Mouse (Mus musculus) embryonic facial prominence, embryonic 11.5 days (tissue): ENCODE measurements at regions not wholly inside any gene's neighbourhood (a gene's known extent, or its start where the extent isn't known, plus 50 kb on each side); places are given as distances from the start of the nearest gene placed in this dataset.
A peak's percentile ranks its signal among the peaks of the same experiment; 100 is the strongest.

Experiments used
- ATAC-seq: fragments of 200-750 bp; cut with Nextera tagmentation; replicated peaks from 2 replicates; pipeline ENCODE4 v1.8.0; 2017; ENCODE audit warnings: low read depth; ENCODE audit not compliant: insufficient number of reproducible peaks, low FRiP score, low TSS enrichment
- DNase-seq: peaks from one replicate; pipeline ENCODE4 v3.0.0-alpha.2; 2015; ENCODE audit warnings: low spot score
- H3K27ac ChIP-seq: fragments of 300-500 bp; sonication (generic); replicated peaks from 2 replicates; pipeline ENCODE4 v1.5.1; 2014; ENCODE audit warnings: mild to moderate bottlenecking, low read depth, low read length, control low read depth
- H3K27me3 ChIP-seq: fragments of 300-500 bp; sonication (generic); 2 replicates; pipeline ENCODE4 v1.6.1; 2014; ENCODE audit warnings: mild to moderate bottlenecking, low read length, moderate library complexity, mixed read lengths; ENCODE audit not compliant: control insufficient read depth, insufficient read depth
- H3K36me3 ChIP-seq: fragments of 300-500 bp; sonication (generic); replicated peaks from 2 replicates; pipeline ENCODE4 v1.6.1; 2014; ENCODE audit warnings: low read depth, mild to moderate bottlenecking, low read length, moderate library complexity, mixed read lengths; ENCODE audit not compliant: control insufficient read depth, insufficient read depth
- H3K4me1 ChIP-seq: fragments of 300-500 bp; sonication (generic); 2 replicates; pipeline ENCODE4 v1.6.1; 2014; ENCODE audit warnings: low read length, mixed read lengths; ENCODE audit not compliant: control insufficient read depth, insufficient read depth
- H3K4me2 ChIP-seq: fragments of 300-500 bp; sonication (generic); 2 replicates; pipeline ENCODE4 v1.6.1; 2014; ENCODE audit warnings: low read depth, mild to moderate bottlenecking, control low read depth, low read length, moderate library complexity
- H3K4me3 ChIP-seq: fragments of 300-500 bp; sonication (generic); 2 replicates; pipeline ENCODE4 v1.5.1; 2014; ENCODE audit warnings: low read depth, low read length, control low read depth
- H3K9ac ChIP-seq: fragments of 300-500 bp; sonication (generic); replicated peaks from 2 replicates; pipeline ENCODE4 v1.6.1; 2014; ENCODE audit warnings: mild to moderate bottlenecking, control low read depth, low read length
- H3K9me3 ChIP-seq: fragments of 300-500 bp; sonication (generic); replicated peaks from 2 replicates; pipeline ENCODE4 v1.6.1; 2016; ENCODE audit warnings: mild to moderate bottlenecking, low read length, inconsistent platforms, mixed read lengths; ENCODE audit not compliant: control insufficient read depth
- WGBS: fragments of 180-500 bp; shearing (Covaris S2); extraction: QIAGEN DNeasy Blood & Tissue Kit; methylation state at CpG from one replicate; pipeline ENCODE4 v1.1.7; 2014; 5-methylcytosine and 5-hydroxymethylcytosine counted together

DNA sequence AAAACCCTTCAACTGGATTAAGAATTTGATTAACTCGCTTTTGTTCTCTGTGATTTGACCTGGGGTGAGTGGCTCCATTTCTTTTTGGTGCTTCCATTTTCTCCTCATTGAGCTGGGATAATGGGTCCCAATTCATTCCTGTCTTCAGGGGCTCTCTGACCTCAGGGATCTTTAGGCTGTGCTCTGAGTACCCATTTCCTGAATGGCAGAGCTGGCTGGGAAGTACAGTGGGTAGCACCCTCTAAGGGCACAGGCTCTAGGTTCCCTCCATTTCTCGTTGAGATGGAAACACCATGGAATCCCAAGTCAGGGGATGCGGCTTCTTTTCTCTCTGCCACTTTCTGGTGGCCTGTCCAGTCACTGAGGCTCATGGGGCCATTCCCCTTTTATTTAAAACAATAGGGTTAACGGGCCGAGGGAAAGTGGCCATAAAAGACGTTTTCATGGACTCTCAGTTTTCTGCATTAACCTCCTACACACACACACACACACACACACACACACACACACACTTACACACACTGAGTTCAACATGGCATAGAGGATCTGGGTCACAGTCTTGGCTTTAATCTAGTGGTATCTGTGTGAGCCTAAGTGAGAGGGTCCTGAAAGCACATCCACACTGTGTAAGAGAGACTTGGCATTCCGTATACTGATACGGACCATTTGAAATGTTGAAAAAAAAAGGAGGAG, 98.3 kb upstream of the Ccnd2 start:
- no peak overlapping the region for H3K4me2 ChIP-seq
- no peaks in the 10 kb centered on the region; the same call in none of the 2 replicates for H3K4me1 ChIP-seq
- no peaks in the 10 kb centered on the region for H3K27me3 ChIP-seq
- H3K4me3 ChIP-seq = no peak overlapping the region
- H3K36me3 ChIP-seq = no peaks in the 10 kb centered on the region
- DNase-seq = peak; percentile 9
- 25% methylated on average over 8 of the region's 8 CpGs for WGBS
- H3K9ac ChIP-seq = no peak overlapping the region
- peak overlapping the region; percentile 93 for H3K27ac ChIP-seq
- no peaks in the 10 kb centered on the region for H3K9me3 ChIP-seq
- ATAC-seq = no peak

DNA sequence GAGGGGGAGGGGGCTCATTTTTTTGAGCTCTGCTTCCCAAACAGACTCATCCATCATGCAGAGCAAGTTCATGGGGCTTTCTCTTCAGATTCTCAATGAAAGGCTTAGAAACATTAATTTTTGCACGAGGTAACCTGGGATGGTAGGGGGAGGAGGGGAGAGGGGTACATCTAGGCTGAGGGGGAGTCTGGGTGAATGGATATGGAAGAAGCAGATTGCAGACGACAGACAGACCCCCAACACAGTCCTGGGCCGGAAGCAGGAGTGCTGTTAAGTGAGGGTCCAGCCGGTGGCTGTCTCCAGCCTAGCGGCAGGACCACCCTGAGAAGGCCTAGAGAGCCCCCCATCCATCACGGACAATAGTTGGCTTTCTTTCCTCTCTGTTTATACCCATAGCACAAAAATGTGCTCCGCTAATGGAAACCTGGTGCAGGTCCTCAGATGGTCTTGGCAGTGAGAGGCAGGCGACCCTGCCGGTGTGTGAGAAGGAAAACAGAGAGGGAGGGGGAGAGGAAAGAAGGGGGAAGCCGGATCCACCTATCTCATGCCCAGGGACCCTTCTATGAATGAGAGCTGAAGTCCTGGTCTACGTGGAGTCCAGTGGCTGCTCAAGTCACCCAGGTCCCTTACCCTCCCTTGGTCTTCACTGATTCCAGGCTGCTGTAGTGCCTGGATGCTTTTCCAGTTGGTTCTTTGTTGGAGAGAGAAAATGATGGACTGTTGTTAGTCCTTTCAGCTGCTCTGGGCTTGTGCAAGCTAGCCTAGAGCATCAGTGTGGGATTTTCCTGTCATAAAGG, 99.1 kb upstream of the Ccnd2 start:
- Histone ChIP-seq H3K36me3 (no peaks in the 10 kb centered on the region), H3K9me3 (no peaks in the 10 kb centered on the region), H3K4me3 (peak overlapping the region; percentile 0; the same call in 1 of the 2 replicates), H3K27ac (peak overlapping the region; percentile 93), H3K4me1 (no peaks in the 10 kb centered on the region; the same call in none of the 2 replicates), H3K27me3 (no peaks in the 10 kb centered on the region), H3K4me2 (peak overlapping the region; percentile 29), H3K9ac (peak overlapping the region; percentile 23)
- peak; percentile 82 for DNase-seq
- ATAC-seq = peak; percentile 72
- 5% methylated on average over 11 of the region's 11 CpGs for WGBS

DNA sequence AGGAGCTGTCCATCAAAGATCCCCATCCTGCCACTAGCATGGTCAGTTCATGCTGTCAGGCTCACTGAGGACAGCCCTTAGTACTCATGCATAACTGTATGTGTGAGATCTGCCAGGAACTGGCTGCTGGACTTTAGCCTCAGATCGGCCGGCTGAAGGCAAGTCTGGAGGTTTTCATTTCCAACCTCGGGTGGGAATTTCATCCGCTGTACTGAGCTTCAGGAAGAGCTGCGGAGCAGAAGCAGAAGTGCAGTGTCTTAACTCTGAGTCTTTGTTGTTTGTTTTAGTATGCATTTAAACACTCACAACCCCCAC, 99.6 kb upstream of the Ccnd2 start:
- Histone ChIP-seq H3K36me3 (no peaks in the 10 kb centered on the region), H3K4me2 (peak overlapping the region; percentile 29), H3K9me3 (no peaks in the 10 kb centered on the region), H3K4me1 (no peaks in the 10 kb centered on the region; the same call in none of the 2 replicates), H3K27me3 (no peaks in the 10 kb centered on the region), H3K9ac (peak overlapping the region; percentile 23), H3K27ac (peak overlapping the region; percentile 93), H3K4me3 (peak overlapping the region; percentile 0; the same call in 1 of the 2 replicates)
- under 1% methylated on average over 5 of the region's 5 CpGs for WGBS
- DNase-seq (no peak), ATAC-seq (peak; percentile 26; the same call in 1 of the 2 replicates)

DNA sequence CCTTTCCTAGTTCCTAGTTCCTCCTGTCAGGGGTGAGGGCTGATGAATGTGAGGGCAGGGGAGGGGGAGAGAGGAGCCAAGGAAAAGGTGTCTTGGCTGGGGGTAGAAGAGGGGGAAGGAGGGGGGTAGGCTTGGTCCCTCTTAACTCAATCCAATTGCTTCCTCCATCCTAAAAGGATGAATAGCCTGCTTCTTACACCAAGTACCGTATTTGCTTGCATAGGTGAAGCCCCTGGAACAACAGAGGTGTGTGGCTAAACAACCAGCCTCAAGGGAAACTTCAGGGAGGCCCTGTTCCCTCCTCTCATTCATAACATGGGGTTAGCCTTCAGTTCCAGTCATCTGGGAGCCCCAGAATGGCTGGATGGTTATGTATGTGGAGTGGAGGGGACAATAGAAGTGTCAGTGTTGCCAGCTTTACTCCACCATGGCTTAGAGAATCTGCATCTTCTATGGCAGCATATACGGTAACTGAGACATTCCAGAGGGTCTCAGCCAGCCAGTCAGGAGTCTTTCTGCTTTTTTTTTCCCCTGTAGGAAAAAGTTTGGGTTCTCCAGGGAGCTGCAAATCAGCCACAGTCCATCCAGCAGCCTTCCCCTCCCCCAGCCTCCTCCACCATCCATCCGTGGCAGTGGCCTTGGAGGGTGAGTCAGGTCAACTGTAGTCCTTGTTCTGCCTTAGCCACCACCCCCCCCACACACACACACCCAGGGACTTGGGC, 100.2 kb upstream of the Ccnd2 start:
- peak overlapping the region; percentile 0; the same call in 1 of the 2 replicates for H3K4me3 ChIP-seq
- H3K4me2 ChIP-seq = peak overlapping the region; percentile 29; the same call in 1 of the 2 replicates
- H3K36me3 ChIP-seq = no peaks in the 10 kb centered on the region
- ATAC-seq = peak; percentile 72
- H3K4me1 ChIP-seq = no peaks in the 10 kb centered on the region; the same call in none of the 2 replicates
- no peaks in the 10 kb centered on the region for H3K27me3 ChIP-seq
- no peaks in the 10 kb centered on the region for H3K9me3 ChIP-seq
- WGBS = 3% methylated on average over 3 of the region's 3 CpGs
- H3K27ac ChIP-seq = peak overlapping the region; percentile 93
- peak overlapping the region; percentile 23 for H3K9ac ChIP-seq
- peak; percentile 80 for DNase-seq

DNA sequence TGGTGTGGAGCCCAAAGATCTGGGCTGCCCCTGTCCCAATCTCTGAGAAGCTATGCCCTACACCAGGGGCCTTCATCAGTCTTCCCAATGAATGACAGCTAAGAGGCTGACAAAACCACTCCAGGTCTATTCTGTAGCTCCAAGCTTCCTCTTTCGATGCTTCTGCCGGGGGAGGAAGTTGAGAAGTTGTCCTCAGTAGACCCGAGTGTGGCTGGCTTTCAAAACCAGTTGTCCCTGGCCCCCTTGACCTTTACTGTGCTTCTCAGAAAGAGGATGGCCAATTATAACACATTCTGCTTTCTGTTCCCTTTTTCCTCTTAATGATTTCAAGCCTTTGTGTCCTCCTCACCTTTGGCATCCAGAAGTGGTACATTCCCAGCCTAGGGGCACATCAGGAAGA, 101.9 kb upstream of the Ccnd2 start:
- H3K4me1 ChIP-seq = no peaks in the 10 kb centered on the region; the same call in none of the 2 replicates
- 75% methylated on average over 3 of the region's 3 CpGs for WGBS
- no peak overlapping the region for H3K4me2 ChIP-seq
- DNase-seq (no peak), ATAC-seq (no peak)
- no peak overlapping the region for H3K9ac ChIP-seq
- no peaks in the 10 kb centered on the region for H3K27me3 ChIP-seq
- H3K27ac ChIP-seq = no peak overlapping the region
- no peak overlapping the region for H3K4me3 ChIP-seq
- no peaks in the 10 kb centered on the region for H3K9me3 ChIP-seq
- no peaks in the 10 kb centered on the region for H3K36me3 ChIP-seq

DNA sequence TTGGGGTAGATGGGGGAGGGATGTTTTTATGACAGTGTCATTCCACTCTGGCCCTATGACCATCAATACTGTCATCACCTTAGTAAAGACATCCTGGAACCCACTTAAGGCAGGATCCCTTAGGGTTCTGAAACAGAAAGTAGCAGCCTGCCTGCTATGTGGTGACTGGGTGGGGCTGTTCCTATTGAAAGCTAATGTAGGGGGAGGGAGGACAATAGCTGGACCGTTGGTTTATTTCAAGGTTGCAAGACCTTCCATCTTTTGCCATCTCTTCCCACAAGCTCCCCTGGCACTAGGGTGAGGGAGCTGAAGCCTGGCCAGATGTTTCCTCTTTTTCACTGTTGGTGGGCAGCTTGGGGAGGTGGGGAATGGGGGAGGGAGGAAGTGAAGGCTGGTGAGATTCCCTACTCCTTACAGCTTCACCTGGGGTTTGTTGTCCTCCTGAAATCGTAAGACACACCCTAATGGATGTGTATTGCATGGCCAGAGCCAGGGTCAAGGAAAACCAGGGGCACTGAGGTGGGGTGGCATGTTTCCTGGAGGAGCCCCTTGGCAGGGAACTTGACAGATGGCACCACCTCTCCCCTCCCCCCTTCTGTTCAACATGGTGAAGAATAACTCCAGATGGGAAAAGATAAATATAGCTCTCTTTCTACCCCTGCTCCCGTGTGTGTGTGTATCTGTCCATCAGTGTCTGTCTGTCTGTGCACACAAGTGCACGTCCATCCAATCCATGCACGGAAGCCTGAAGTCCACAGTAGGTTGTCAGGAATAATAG, 112.1 kb upstream of the Ccnd2 start:
- Histone ChIP-seq H3K4me3 (no peak overlapping the region), H3K4me1 (peaks cover 3% of the 10 kb centered on the region), H3K27me3 (no peaks in the 10 kb centered on the region), H3K36me3 (no peaks in the 10 kb centered on the region), H3K9me3 (no peaks in the 10 kb centered on the region), H3K9ac (no peak overlapping the region), H3K27ac (no peak overlapping the region), H3K4me2 (no peak overlapping the region)
- ATAC-seq (no peak), DNase-seq (no peak)
- 67% methylated on average over 5 of the region's 5 CpGs for whole genome bisulfite sequencing

DNA sequence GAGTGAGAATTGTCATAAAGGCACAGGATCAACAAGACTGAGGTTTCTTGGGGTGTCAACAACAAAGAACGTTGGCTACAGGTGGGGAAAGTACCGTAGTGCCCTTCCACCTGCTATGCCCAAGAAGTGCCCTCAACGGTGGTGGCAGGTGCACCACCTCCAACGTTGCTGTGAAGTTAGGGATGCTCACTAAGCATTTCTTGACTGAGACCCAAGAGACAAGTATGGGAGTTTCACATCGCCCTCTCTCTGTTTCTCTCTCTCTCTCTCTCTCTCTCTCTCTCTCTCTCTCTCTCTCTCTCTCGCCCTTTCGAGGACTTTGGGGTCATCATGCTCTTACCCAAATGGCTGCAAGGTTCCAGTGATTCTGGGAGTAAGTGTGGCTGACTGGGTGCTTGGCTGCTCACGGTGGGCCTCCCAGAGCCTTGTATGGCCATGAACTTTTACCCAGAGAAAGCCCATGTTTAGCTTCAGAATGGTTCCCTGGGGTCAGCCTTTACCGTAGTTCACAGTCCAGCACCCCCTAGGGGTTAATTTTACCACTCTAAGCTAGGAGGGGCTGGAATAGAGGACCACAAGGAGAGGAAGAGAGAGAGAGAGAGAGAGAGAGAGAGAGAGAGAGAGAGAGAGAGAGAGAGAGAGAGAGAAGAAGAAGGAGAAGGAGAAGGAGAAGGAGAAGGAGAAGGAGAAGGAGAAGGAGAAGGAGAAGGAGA, 113.2 kb upstream of the Ccnd2 start:
- H3K4me3 ChIP-seq = no peak overlapping the region
- no peak for ATAC-seq
- no peak overlapping the region for H3K4me2 ChIP-seq
- peaks cover 3% of the 10 kb centered on the region for H3K4me1 ChIP-seq
- no peak for DNase-seq
- 76% methylated on average over 9 of the region's 9 CpGs for WGBS
- no peak overlapping the region for H3K9ac ChIP-seq
- H3K27me3 ChIP-seq = no peaks in the 10 kb centered on the region
- no peak overlapping the region for H3K27ac ChIP-seq
- H3K9me3 ChIP-seq = no peaks in the 10 kb centered on the region
- no peaks in the 10 kb centered on the region for H3K36me3 ChIP-seq
